Mouse (Mus musculus): Measurements from ENCODE around the gene Arhgdia.

The Arhgdia gene

GRCm38 (mm10) chr11:120550810-120551440, 30.5 kb downstream of the Arhgdia start, which contains the start of gene Ppp1r27:
Gene Ppp1r27, minus strand, starts transcription at chr11:120551132.
- no peak for DNase-seq (ENCODE audit: inconsistent ontology term)

- no peak for DNase-seq (ENCODE audit: inconsistent ontology term)
Observed at GRCm38 (mm10) chr11:120549986-120550809, 31.2 kb downstream of the Arhgdia start.

GRCm38 (mm10) chr11:120549168-120549945, 32.1 kb downstream of the Arhgdia start, which contains the start of gene Mcrip1:
Gene Mcrip1, minus strand, starts transcription at chr11:120549727.
- peak; percentile 95 for DNase-seq (ENCODE audit: inconsistent ontology term)

GRCm38 (mm10) chr11:120548786-120549167, 32.6 kb downstream of the Arhgdia start:
- DNase-seq (ENCODE audit: inconsistent ontology term) = no peak

GRCm38 (mm10) chr11:120548214-120548613, 33.2 kb downstream of the Arhgdia start:
- DNase-seq (ENCODE audit: inconsistent ontology term) = no peak

- no peak for DNase-seq (ENCODE audit: inconsistent ontology term)
Observed at GRCm38 (mm10) chr11:120547469-120547868, 34.0 kb downstream of the Arhgdia start.

GRCm38 (mm10) chr11:120545964-120546363, 35.5 kb downstream of the Arhgdia start:
- no peak for DNase-seq (ENCODE audit: inconsistent ontology term)

- DNase-seq (ENCODE audit: inconsistent ontology term) = no peak
Observed at GRCm38 (mm10) chr11:120542376-120542775, 39.0 kb downstream of the Arhgdia start.

- DNase-seq (ENCODE audit: inconsistent ontology term) = no peak
Observed at GRCm38 (mm10) chr11:120541907-120542306, 39.5 kb downstream of the Arhgdia start.

GRCm38 (mm10) chr11:120539285-120540014, 42.0 kb downstream of the Arhgdia start:
- DNase-seq (ENCODE audit: inconsistent ontology term) = no peak

GRCm38 (mm10) chr11:120538955-120539284, 42.5 kb downstream of the Arhgdia start:
- no peak for DNase-seq (ENCODE audit: inconsistent ontology term)

GRCm38 (mm10) chr11:120538485-120538884, 42.9 kb downstream of the Arhgdia start:
- no peak for DNase-seq (ENCODE audit: inconsistent ontology term)

GRCm38 (mm10) chr11:120535804-120536203, 45.6 kb downstream of the Arhgdia start:
- no peak for DNase-seq (ENCODE audit: inconsistent ontology term)

GRCm38 (mm10) chr11:120535145-120535544, 46.3 kb downstream of the Arhgdia start:
- no peak for DNase-seq (ENCODE audit: inconsistent ontology term)

- no peak for DNase-seq (ENCODE audit: inconsistent ontology term)
Observed at GRCm38 (mm10) chr11:120534093-120534492, 47.3 kb downstream of the Arhgdia start.

GRCm38 (mm10) chr11:120531646-120532045, 49.8 kb downstream of the Arhgdia start:
- no peak for DNase-seq (ENCODE audit: inconsistent ontology term)

GRCm38 (mm10) chr11:120530085-120530964, 51.1 kb downstream of the Arhgdia start, which contains the start of gene Gcgr:
Gene Gcgr, plus strand, starts transcription at chr11:120530699.
- DNase-seq (ENCODE audit: inconsistent ontology term) = no peak

- no peak for DNase-seq (ENCODE audit: inconsistent ontology term)
Observed at GRCm38 (mm10) chr11:120528903-120529302, 52.5 kb downstream of the Arhgdia start.

Data from Muller cell, postnatal 12 days (primary cell).